In the genomic region with DNA sequence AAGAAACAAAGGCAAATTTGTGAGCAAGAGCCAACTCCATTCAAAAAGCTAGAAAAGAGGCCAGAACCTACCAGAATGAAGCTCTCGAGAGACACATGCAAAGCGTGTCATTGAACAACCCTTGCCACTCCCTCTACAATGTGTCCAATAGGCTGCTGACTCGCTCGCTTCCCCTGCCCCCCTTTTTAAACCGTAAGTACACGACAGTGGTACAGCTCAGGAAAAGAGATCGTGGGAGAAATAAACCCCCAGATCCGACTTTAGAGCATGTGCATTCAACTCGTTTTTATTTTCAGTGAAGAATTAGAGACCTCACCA, we compare ENCODE assay signal across 10 mouse cellular contexts.
DNase-seq lines count a peak whose midpoint lies in the region; ATAC-seq lines count a peak whose summit lies in the region.
"Had no signal": no experiment of that assay in that cellular context is flagged by ENCODE, and none has a peak within 500 bp of the region (broad histone marks: within the 10 kb centered on the region; RNA-seq: fewer than 3 reads in every experiment).

No protein-coding gene starts in this region.

- no peaks in the 10 kb centered on the region for H3K9me3 ChIP-seq in embryonic facial prominence, embryonic 10.5 days
- no peaks in the 10 kb centered on the region for H3K9me3 ChIP-seq in intestine, embryonic 14.5 days (ENCODE audit: control insufficient read depth, low read length)
- H3K9me3 ChIP-seq in midbrain, embryonic 16.5 days (replicated peaks; ENCODE audit: control insufficient read depth, low read length, poor library complexity, severe bottlenecking), result no peaks in the 10 kb centered on the region

- no peak overlapping the region for H3K9ac ChIP-seq in intestine, embryonic 14.5 days (ENCODE audit: low read length)
- no peak overlapping the region for H3K9ac ChIP-seq in midbrain, embryonic 16.5 days (ENCODE audit: low read depth, low read length)

- WGBS in embryonic facial prominence, embryonic 10.5 days, result 56% methylated on average over 9 of the region's 9 CpGs
- WGBS in intestine, embryonic 14.5 days, result 37% methylated on average over 9 of the region's 9 CpGs
- 17% methylated on average over 9 of the region's 9 CpGs for WGBS in midbrain, embryonic 16.5 days

- ATAC-seq in intestine, embryonic 14.5 days (replicated peaks; ENCODE audit: low FRiP score, low TSS enrichment, low read depth), result peak; percentile 55; the same call in 1 of the 2 replicates
- ATAC-seq in midbrain, embryonic 16.5 days, result peak; percentile 94

- H3K4me2 ChIP-seq in intestine, embryonic 14.5 days (ENCODE audit: low read length), result peak overlapping the region; percentile 34
- H3K4me2 ChIP-seq in midbrain, embryonic 16.5 days (ENCODE audit: low read length), result peak overlapping the region; percentile 53

- H3K27ac ChIP-seq in embryonic facial prominence, embryonic 10.5 days (replicated peaks), result no peak overlapping the region
- H3K27ac ChIP-seq in intestine, embryonic 14.5 days (ENCODE audit: low read depth), result no peak overlapping the region
- peak overlapping the region; percentile 43; the same call in 1 of the 2 replicates for H3K27ac ChIP-seq in midbrain, embryonic 16.5 days (ENCODE audit: low read length)

- DNase-seq in cerebellum, adult 9-10 months, result peak; percentile 16
- DNase-seq in cerebellum, postnatal 36 days, result no peak
- DNase-seq in embryonic facial prominence, embryonic 10.5 days (ENCODE audit: low spot score), result peak; percentile 18
- no peak for DNase-seq in intestine, embryonic 14.5 days (ENCODE audit: low spot score)
- DNase-seq in MN1 (ENCODE audit: low spot score), result no peak
- no peak for DNase-seq in adrenal gland, postnatal 10 days
- DNase-seq in thymus, postnatal 14 days, result no peak
- DNase-seq: kidney, postnatal 14 days; thymus, postnatal 25 days had no signal

- no peaks in the 10 kb centered on the region for H3K36me3 ChIP-seq in embryonic facial prominence, embryonic 10.5 days (replicated peaks)
- no peaks in the 10 kb centered on the region for H3K36me3 ChIP-seq in intestine, embryonic 14.5 days (ENCODE audit: control insufficient read depth, insufficient read depth, low read length)
- no peaks in the 10 kb centered on the region for H3K36me3 ChIP-seq in midbrain, embryonic 16.5 days (ENCODE audit: control insufficient read depth, insufficient read depth, low read length)

- no peaks in the 10 kb centered on the region for H3K27me3 ChIP-seq in embryonic facial prominence, embryonic 10.5 days (replicated peaks; ENCODE audit: low read depth, poor library complexity, severe bottlenecking)
- no peaks in the 10 kb centered on the region for H3K27me3 ChIP-seq in intestine, embryonic 14.5 days (replicated peaks; ENCODE audit: control insufficient read depth, insufficient read depth, low read length)
- H3K27me3 ChIP-seq in midbrain, embryonic 16.5 days (ENCODE audit: control insufficient read depth, insufficient read depth, low read depth, low read length), result peaks cover 15% of the 10 kb centered on the region

- H3K4me3 ChIP-seq in embryonic facial prominence, embryonic 10.5 days, result no peak overlapping the region
- no peak overlapping the region for H3K4me3 ChIP-seq in intestine, embryonic 14.5 days (ENCODE audit: low read depth, low read length)
- H3K4me3 ChIP-seq in midbrain, embryonic 16.5 days (ENCODE audit: low read depth, low read length), result peak overlapping the region; percentile 16

- H3K4me1 ChIP-seq in embryonic facial prominence, embryonic 10.5 days, result peaks cover 7% of the 10 kb centered on the region
- no peaks in the 10 kb centered on the region; the same call in 1 of the 2 replicates for H3K4me1 ChIP-seq in intestine, embryonic 14.5 days (replicated peaks; ENCODE audit: control insufficient read depth, insufficient read depth, low read length)
- H3K4me1 ChIP-seq in midbrain, embryonic 16.5 days (ENCODE audit: control insufficient read depth, insufficient read depth, low read length), result peaks cover 10% of the 10 kb centered on the region

Comparison
In these comparisons a context has a peak if more than half of its experiments do, and no peak if none do; other contexts are left out.
1. DNase-seq: peak in cerebellum, adult 9-10 months (single experiment) and embryonic facial prominence, embryonic 10.5 days (single experiment); none in cerebellum, postnatal 36 days (0 of 2), intestine, embryonic 14.5 days (single experiment), MN1 (single experiment), adrenal gland, postnatal 10 days (single experiment) and thymus, postnatal 14 days (single experiment).